ENCODE assay signal across 8 mouse cellular contexts in genomic region chr12:105685001-105685691, GRCm38 (mm10). TPM values are rescaled to one million over a fixed set of nuclear protein-coding genes. Genes with fewer than 3 reads are reported as not detected.
A peak's percentile ranks its signal among the peaks of the same experiment; 100 is the strongest.
DNase-seq lines count a peak whose midpoint lies in the region; ATAC-seq lines count a peak whose summit lies in the region.

TSS of gene Atg2b (minus strand) at chr12:105685211.

- peaks cover 28% of the 10 kb centered on the region for H3K4me1 ChIP-seq in hindbrain, embryonic 16.5 days (ENCODE audit: control insufficient read depth, insufficient read depth, low read depth, low read length)

- WGBS in hindbrain, embryonic 16.5 days, result under 1% methylated on average over 73 of the region's 73 CpGs
- under 1% methylated on average over 72 of the region's 73 CpGs for WGBS in macrophage (ENCODE audit: missing documents)

- H3K9me3 ChIP-seq in hindbrain, embryonic 16.5 days (ENCODE audit: control insufficient read depth, low read length), result no peaks in the 10 kb centered on the region

- peak; percentile 92 for DNase-seq in WW6 (ENCODE audit: low read depth, low spot score)
- DNase-seq in cerebellum, postnatal 4 days (ENCODE audit: low spot score in 2 of 2), result peak; percentile 91 to 96
- peak; percentile 96 for DNase-seq in gastrocnemius, adult 18-20 months (ENCODE audit: low spot score)
- DNase-seq in left cerebral cortex, adult 18-20 months (ENCODE audit: low spot score in 2 of 2), result peak; percentile 97 to 98
- DNase-seq in right cerebral cortex, adult 18-20 months, result peak; percentile 97
- DNase-seq in urinary bladder, postnatal 10 days (ENCODE audit: low spot score), result peak; percentile 87

- peak within 1 kb of the TSS; percentile 81 for H3K4me2 ChIP-seq in hindbrain, embryonic 16.5 days (ENCODE audit: low read length)

- H3K27ac ChIP-seq in hindbrain, embryonic 16.5 days (ENCODE audit: low read depth, low read length), result peak within 1 kb of the TSS; percentile 92
- peak within 1 kb of the TSS; percentile 62 for H3K27ac ChIP-seq in macrophage

- H3K79me2 ChIP-seq in macrophage (ENCODE audit: inconsistent target), result peaks cover 92% of the 10 kb centered on the region

- no peaks in the 10 kb centered on the region for H3K27me3 ChIP-seq in hindbrain, embryonic 16.5 days (replicated peaks; ENCODE audit: control insufficient read depth, insufficient read depth, low read length)

- H3K9ac ChIP-seq in hindbrain, embryonic 16.5 days (ENCODE audit: low read depth, low read length), result peak within 1 kb of the TSS; percentile 71

- peak within 1 kb of the TSS; percentile 58 for H3K4me3 ChIP-seq in hindbrain, embryonic 16.5 days (ENCODE audit: low read length)
- H3K4me3 ChIP-seq in macrophage (ENCODE audit: inconsistent target), result peak within 1 kb of the TSS; percentile 91

- peaks cover 6% of the 10 kb centered on the region; the same call in 1 of the 2 replicates for H3K36me3 ChIP-seq in hindbrain, embryonic 16.5 days (ENCODE audit: control insufficient read depth, insufficient read depth, low read length)
- H3K36me3 ChIP-seq in macrophage (ENCODE audit: inconsistent target), result no peaks in the 10 kb centered on the region

- ATAC-seq in hindbrain, embryonic 16.5 days, result peak; percentile 95

RNA-seq across cellular contexts. Expression of gene Atg2b, which starts in this region (rescaled TPM):
- total RNA-seq in gastrocnemius, adult 18-20 months (2021), result 10 to 100 TPM; 17.2 to 17.7 TPM
- polyA plus RNA-seq in hindbrain, embryonic 16.5 days (2015; fragmentation: Nextera tagmentation; extraction: Ambion mirVana), result 10.2 and 13.3 TPM in 2 replicates
- total RNA-seq in left cerebral cortex, adult 18-20 months (2021), result 10 to 100 TPM; 50.0 to 51.2 TPM
- total RNA-seq in macrophage (2018; cell fraction: chromatin; rRNA removed), result 10 to 100 TPM; 11.2 to 85.8 (median 49.0) TPM
- total RNA-seq in macrophage (2018; cell fraction: cytosol; rRNA removed), result 10 to 100 TPM in 25 of 26 experiments, 1 to 10 TPM in 1; 9.0 to 21.6 (median 16.0) TPM
- total RNA-seq in macrophage (2018; cell fraction: nucleus; rRNA removed), result 10 to 100 TPM; 12.1 to 63.4 (median 30.0) TPM
- polyA plus RNA-seq in macrophage (2018), result 12.7 to 15.8 TPM (median 15.7 TPM) in 3 replicates

Comparison
In these comparisons a context has a peak if more than half of its experiments do, and no peak if none do; other contexts are left out.
1. Peak in every context shown above with its lines: DNase-seq, ATAC-seq, H3K4me3 ChIP-seq and H3K27ac ChIP-seq.